Mouse (Mus musculus): Measurements from ENCODE around the gene Psmd1.
A peak's percentile ranks its signal among the peaks of the same experiment; 100 is the strongest.
"Not testable (repeated sequence)": the region's sequence is repeated elsewhere in the genome, so short reads cannot be mapped to it uniquely, and the experiment has no call there.

Gene Psmd1

DNA sequence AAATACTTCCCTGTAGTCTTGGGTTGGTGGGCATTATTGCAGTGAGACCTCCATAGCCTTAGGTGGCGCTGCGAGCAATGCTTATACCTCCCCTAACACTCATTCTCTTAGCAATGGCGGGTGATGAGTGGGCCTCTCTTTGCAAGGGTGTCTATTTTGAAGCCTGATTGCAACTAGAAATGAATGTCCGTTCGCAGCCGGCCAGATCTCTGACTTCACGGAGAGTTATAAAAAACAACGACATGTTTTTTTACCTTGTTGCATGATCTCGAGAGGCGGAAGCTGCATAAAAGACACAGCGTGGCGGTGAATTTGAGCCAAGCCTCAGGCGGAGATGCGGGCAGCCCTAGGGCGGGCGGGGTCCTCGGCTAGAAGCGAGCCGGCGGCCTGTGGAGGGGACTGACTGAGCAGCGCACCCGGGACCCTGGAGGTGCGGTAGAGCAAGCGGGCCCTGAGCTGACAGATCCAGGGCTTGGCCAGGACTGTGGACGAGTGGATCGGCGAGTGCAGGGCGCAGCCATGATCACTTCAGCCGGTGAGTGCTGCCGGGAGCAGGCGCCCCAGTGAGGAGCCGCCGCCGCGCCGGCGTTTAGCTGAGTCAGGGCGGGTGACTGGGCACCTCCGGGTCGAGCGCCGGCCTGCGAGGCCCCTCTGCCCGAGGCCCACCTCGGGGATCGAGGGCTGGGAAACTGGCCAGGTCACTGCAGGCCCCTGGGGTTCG, at the start of gene Psmd1:
Psmd1 (plus strand) TSS at position 117 of the 721 bp plus-strand sequence.
- DNase-seq (ENCODE audit: low spot score) = peak; percentile 81

- not testable (repeated sequence) for DNase-seq (ENCODE audit: low spot score)
These were observed 48.4 kb upstream of the Psmd1 start for GRCm38 (mm10) chr1:86015758-86016157.

GRCm38 (mm10) chr1:86016516-86016915, 47.7 kb upstream of the Psmd1 start, which contains the start of gene Spata3:
Gene Spata3, plus strand, starts transcription at chr1:86016816.
- DNase-seq (ENCODE audit: low spot score) = no peak

DNA sequence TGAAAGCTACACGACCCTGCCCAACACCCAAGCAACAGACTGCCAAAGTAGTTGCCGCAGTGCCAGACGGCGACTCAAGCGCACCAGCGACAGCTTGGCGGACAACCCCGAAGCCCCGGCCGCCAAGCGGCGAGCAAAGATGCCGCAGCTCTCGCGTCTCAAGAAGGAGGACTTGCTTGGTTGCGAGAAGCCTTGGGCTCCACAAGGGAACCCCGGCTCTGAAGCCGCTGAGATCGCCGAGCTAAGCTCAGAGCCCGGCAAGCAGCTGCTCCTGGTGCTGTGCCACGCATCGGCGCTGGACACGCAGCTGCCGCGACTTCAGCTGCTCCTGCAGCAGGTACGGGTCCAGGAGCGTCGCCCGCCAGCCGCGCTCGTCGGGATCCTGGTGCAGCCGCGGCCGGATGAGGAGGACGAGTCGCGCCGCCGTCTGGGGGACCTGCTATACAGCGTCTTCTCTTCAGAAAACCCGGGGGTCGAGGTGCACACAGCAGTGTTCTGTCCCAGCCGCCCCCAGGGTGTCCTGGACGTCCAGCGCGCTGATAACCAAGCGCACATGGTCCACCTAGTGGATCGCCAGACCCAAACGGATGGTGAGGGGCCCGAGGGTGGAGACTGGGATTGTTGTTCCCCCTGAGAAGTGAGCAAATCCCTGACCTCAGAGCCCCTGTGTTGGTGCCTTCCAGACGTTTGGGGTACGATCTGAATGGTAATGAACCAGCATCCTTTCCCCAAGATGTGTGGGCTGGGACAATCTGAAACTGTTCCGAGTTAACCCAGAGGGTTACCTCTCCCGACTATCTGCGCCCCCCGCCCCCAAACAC, 45.7 kb upstream of the Psmd1 start:
- DNase-seq (ENCODE audit: low spot score) = no peak

DNA sequence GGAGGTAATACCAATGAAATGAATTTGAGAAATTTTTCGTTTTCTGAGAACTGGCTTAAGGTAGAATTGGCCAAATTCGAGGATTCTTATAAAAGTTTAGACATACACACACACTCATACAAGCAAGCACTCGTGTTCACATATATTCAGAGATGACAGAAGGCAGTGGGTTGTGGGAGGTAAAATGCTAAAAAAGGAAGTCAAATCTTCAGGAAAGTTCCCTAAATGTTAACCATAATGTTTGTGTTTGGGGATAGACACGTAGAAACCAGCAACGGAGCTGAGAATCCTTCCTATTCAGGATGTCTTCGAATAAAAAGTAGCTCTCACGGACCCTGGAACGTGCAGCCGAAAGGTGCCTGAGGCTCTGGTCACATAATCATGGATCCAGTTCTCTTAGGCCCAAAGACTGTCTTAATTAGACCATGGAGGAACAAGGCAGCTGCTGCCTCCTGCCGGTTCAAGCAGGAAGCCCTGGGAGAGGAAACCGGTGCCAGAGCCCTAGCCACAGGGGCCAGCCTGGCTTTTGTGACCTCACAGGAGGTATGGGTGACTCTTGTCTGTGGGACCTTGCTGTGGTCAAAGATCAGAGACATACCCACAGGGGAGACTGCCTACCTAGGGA, 42.7 kb upstream of the Psmd1 start:
- DNase-seq (ENCODE audit: low spot score) = no peak

- DNase-seq (ENCODE audit: low spot score) = no peak
These were observed 31.8 kb upstream of the Psmd1 start for GRCm38 (mm10) chr1:86032273-86032987.

DNA sequence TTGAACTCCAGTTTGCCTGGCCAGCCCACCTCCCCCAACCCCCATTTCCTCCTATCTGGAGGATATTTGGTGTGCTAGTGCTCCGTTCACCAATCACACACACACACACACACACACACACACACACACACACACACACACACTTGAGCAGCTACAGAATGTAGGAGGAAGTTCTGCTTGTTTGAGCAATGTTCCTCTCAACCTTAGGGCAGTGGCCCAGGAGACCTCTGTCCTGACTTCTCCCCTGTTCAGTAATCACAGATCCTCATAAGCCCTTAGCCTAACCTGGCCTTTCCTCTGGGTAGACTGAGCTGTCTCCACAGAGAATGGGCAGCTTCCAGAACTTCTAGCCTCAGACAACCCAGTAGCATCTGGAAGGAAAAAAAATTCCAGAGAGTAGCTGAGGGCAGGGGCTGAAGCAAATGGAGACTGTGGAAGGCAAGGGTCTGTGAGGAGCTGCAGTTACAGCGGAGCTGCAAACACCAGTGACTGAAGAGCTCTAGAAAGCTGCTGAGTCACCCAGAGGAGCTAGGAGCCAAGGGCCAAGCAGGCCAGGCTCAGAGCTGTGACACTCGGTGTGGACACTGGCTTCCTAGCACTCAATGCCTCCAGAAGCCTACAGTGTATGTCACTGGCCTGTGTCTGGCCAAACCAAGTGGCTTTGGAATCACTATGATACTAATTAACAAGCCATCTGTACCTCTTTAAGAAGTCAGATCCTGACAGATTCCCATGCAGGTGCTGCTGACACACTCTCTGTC, 25.8 kb upstream of the Psmd1 start:
- DNase-seq (ENCODE audit: low spot score) = no peak

DNA sequence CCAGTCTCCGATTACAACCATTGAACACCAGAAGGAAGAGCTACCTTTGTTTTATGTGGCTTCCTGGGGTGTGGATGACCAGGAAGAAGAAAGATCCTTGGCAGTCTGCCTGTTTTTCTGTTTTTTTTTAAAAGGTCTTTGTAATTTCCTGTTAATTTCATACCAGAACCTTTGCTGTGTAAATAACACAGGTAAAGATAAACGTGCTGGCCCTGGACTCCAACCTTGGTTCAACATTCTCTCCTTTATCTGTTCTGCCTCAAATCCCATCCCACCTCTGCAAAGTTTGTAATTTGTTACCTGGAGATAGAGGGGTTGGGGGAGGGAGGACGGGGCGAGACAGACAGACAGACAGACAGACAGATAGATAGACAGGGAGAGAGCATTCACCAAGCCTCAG, 24.1 kb upstream of the Psmd1 start:
- DNase-seq (ENCODE audit: low spot score) = no peak

DNA sequence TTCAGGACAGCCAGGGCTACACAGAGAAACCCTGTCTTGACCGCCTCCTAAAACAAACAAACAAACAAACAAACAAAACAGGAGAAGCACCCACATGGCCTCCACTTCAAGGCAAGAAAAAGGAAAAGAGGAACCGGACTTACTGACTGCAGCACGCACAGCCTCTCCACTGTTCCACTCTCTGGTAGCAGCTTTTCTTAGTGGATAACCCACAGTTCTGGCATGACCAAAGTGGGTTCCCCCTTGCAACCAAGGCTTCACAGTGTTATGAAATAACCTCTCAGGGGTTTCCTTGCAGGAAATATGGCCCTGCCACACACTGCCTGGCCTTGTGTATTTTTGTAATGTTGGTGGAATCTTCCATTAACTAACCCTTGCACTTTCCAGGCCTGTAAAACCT, 23.4 kb upstream of the Psmd1 start:
- DNase-seq (ENCODE audit: low spot score) = no peak

GRCm38 (mm10) chr1:86045056-86045455, 19.1 kb upstream of the Psmd1 start:
- DNase-seq (ENCODE audit: low spot score) = no peak

DNA sequence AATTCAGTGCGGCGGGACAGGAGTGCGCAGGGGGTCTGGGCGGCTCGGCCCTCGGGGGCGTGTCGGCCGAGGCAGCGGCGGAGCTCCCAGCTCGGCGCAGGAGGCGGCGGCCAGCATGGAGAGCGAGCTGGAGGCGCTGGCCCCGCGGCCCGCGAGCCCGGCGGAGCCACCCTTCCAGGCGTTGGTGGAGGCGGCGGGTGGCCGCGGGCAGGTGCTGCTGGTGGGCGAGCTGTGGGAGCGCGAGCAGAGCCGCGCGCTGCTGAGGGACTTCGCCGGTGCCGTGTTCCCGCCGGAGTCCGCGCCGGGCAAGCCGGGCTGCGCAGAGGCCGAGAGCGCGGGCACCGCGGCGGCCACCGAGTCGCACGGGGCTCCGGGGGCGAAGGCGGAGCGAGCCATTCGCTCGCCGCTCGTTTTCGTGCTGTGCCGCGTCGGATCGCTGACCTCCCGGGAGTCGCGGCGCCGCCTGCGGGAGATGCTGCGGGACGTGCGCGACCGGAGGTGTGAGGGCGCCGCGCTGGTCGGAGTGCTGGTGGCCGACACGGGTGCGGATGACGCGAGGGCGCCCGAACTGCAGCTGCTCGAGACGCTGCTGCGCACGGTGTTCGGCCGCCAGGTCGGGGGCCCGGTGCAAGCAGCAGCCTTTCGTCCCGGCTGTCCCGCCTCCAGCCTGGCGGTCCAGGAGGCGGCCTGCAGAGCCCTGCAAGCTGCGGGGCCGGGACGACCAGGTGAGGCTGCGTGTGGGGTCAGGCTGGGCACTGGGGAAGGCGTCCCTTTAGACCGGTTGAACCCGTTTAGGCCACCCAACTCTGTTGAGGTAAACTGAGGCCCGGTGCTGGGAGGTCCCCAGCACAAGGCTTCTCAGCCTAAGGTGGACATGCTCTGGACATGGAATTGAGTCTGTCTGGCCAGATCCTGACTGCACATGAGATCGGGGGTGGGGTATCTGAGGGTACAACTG, 18.1 kb upstream of the Psmd1 start, which contains the start of gene 2810459M11Rik:
2810459M11Rik (plus strand) TSS at position 16 of the 958 bp plus-strand sequence.
- no peak for DNase-seq (ENCODE audit: low spot score)

GRCm38 (mm10) chr1:86046833-86047563, 17.2 kb upstream of the Psmd1 start:
- no peak for DNase-seq (ENCODE audit: low spot score)

GRCm38 (mm10) chr1:86048231-86048630, 16.0 kb upstream of the Psmd1 start:
- no peak for DNase-seq (ENCODE audit: low spot score)

GRCm38 (mm10) chr1:86048744-86049143, 15.4 kb upstream of the Psmd1 start:
- no peak for DNase-seq (ENCODE audit: low spot score)

DNA sequence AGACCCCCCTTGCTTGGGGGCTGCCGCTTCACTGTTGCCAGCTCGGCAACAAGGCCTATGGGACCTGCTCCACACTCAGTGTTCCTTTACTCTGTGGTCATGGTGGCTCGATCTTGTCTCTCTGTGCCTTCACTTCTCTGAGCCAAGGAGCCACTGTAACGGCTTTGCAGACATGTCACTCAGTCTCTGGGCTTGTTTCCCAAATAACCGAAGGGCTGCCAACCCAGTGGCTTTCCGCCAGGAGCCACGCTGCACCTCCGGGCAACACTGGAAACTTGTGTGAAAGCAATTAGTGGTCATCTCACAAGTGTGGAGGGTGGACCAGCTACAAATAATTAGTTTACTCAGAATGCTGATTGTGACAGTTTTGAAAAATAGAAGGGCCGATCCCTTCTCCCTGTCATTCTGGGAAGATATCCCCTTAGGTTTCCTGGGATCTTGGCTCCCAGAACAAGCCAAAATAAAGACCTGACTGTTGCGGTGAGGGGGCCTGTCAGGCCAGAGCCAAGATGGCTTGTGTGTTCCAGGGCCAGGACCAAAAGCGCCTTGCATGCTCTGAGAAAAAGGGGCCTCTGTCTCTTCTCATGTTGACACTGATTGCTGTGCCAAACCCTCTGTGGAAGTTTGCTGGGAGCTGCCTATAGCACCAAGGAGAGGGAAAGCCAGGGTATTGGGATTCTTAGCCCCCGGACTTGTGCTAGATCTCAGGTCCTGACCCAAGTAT, 10.8 kb upstream of the Psmd1 start:
- peak; percentile 66 for DNase-seq (ENCODE audit: low spot score)

GRCm38 (mm10) chr1:86054943-86055342, 9.2 kb upstream of the Psmd1 start:
- no peak for DNase-seq (ENCODE audit: low spot score)

DNA sequence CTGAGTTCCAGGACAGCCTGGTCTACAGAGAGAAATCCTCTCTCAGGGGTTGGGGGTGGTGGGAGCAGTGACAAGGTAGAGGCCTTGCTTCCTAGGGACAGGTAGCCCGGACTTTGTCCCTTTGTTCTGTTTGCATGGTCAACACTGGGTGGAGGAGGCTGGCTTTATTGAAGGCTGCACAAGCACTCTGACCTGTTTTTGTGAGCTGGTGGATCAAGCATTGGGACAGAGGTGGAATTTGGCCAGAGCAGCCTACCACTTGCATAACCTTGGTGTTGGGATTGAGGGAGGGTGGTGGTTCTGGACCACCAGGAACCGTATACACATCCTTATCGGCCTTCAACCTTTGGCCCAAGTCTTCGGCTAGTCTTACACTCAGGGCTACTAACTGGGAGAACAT, 7.9 kb upstream of the Psmd1 start:
- no peak for DNase-seq (ENCODE audit: low spot score)

GRCm38 (mm10) chr1:86058856-86059769, 5.1 kb upstream of the Psmd1 start:
- DNase-seq (ENCODE audit: low spot score) = peak; percentile 91

All from left cerebral cortex, adult 11 months (tissue).